Mouse (Mus musculus): ENCODE data around the gene Fip1l1. TPM values are rescaled to one million over a fixed set of nuclear protein-coding genes. Genes with fewer than 3 reads are reported as not detected.

The Fip1l1 gene
- total and polyA plus RNA-seq, 2 experiments from 2014 or later = 47.4 to 66.2 TPM

GRCm38 (mm10) chr5:74536180-74536947 is 1.1 kb downstream of the Fip1l1 start:
- peak overlapping the region; percentile 96 for H3K9ac ChIP-seq (replicated peaks; ENCODE audit: low read length)
- no peaks in the 10 kb centered on the region for H3K9me3 ChIP-seq (ENCODE audit: low read length)
- 0 out of 2 replicates have a peak, but pooled peaks cover 6% of the 10 kb centered on the region for H3K36me3 ChIP-seq (ENCODE audit: insufficient read depth, low read length)
- H3K27me3 ChIP-seq (ENCODE audit: insufficient read depth, low read length) = no peaks in the 10 kb centered on the region
- H3K4me3 ChIP-seq (ENCODE audit: low read length) = peak overlapping the region; percentile 93
- ATAC-seq (no peak), DNase-seq (ENCODE audit: low spot score) (no peak)
- TF ChIP-seq CTCF (IDR thresholded peaks at IDR 0.05; ENCODE audit: low read depth) = no peak
- H3K27ac ChIP-seq = peak overlapping the region; percentile 94
- peaks cover 10% of the 10 kb centered on the region for H3K4me1 ChIP-seq (ENCODE audit: insufficient read depth, low read length)
- H3K4me2 ChIP-seq (ENCODE audit: low read depth, low read length) = peak overlapping the region; percentile 74
- 38% methylated on average over 12 of the region's 12 CpGs for WGBS

- H3K36me3 ChIP-seq (ENCODE audit: insufficient read depth, low read length) = peaks cover 37% of the 10 kb centered on the region
- no peak for DNase-seq (ENCODE audit: low spot score)
Observed at GRCm38 (mm10) chr5:74545606-74546005, 10.4 kb downstream of the Fip1l1 start.

GRCm38 (mm10) chr5:74549566-74549965 is 14.3 kb downstream of the Fip1l1 start:
- Histone ChIP-seq H3K9ac (replicated peaks; ENCODE audit: low read length) (no peak overlapping the region), H3K4me2 (ENCODE audit: low read depth, low read length) (no peak overlapping the region), H3K4me1 (ENCODE audit: insufficient read depth, low read length) (no peaks in the 10 kb centered on the region), H3K27ac (no peak overlapping the region), H3K36me3 (ENCODE audit: insufficient read depth, low read length) (peaks cover 36% of the 10 kb centered on the region), H3K27me3 (ENCODE audit: insufficient read depth, low read length) (no peaks in the 10 kb centered on the region), H3K4me3 (ENCODE audit: low read length) (no peak overlapping the region), H3K9me3 (ENCODE audit: low read length) (no peaks in the 10 kb centered on the region)
- WGBS = 64% methylated on average over 8 of the region's 8 CpGs
- DNase-seq (ENCODE audit: low spot score) (no peak), ATAC-seq (no peak)
- TF ChIP-seq CTCF (IDR thresholded peaks at IDR 0.05; ENCODE audit: low read depth) = no peak

More at GRCm38 (mm10) chr5:74545606-74546005, 10.4 kb downstream of the Fip1l1 start:
- Histone ChIP-seq H3K9ac (replicated peaks; ENCODE audit: low read length) (no peak overlapping the region), H3K27me3 (ENCODE audit: insufficient read depth, low read length) (no peaks in the 10 kb centered on the region), H3K4me1 (ENCODE audit: insufficient read depth, low read length) (no peaks in the 10 kb centered on the region), H3K4me3 (ENCODE audit: low read length) (no peak overlapping the region), H3K27ac (no peak overlapping the region), H3K4me2 (ENCODE audit: low read depth, low read length) (no peak overlapping the region), H3K9me3 (ENCODE audit: low read length) (no peaks in the 10 kb centered on the region)
- WGBS = 92% methylated on average over 4 of the region's 4 CpGs
- ATAC-seq = no peak
- TF ChIP-seq CTCF (IDR thresholded peaks at IDR 0.05; ENCODE audit: low read depth) = no peak

- TF ChIP-seq CTCF (IDR thresholded peaks at IDR 0.05; ENCODE audit: low read depth) = no peak
- Histone ChIP-seq H3K4me2 (ENCODE audit: low read depth, low read length) (no peak overlapping the region), H3K9ac (replicated peaks; ENCODE audit: low read length) (no peak overlapping the region)
Observed at GRCm38 (mm10) chr5:74561151-74561550, 25.9 kb downstream of the Fip1l1 start.

GRCm38 (mm10) chr5:74571767-74572166 is 36.5 kb downstream of the Fip1l1 start:
- no peak overlapping the region for H3K4me3 ChIP-seq (ENCODE audit: low read length)
- no peaks in the 10 kb centered on the region for H3K4me1 ChIP-seq (ENCODE audit: insufficient read depth, low read length)
- no peak overlapping the region for H3K9ac ChIP-seq (replicated peaks; ENCODE audit: low read length)
- TF ChIP-seq CTCF (IDR thresholded peaks at IDR 0.05; ENCODE audit: low read depth) = no peak
- peaks cover 13% of the 10 kb centered on the region; the same call in 1 of the 2 replicates for H3K36me3 ChIP-seq (ENCODE audit: insufficient read depth, low read length)
- no peak overlapping the region for H3K27ac ChIP-seq
- no peak overlapping the region for H3K4me2 ChIP-seq (ENCODE audit: low read depth, low read length)
- no peak for DNase-seq (ENCODE audit: low spot score)
- no peak for ATAC-seq
- H3K27me3 ChIP-seq (ENCODE audit: insufficient read depth, low read length) = no peaks in the 10 kb centered on the region
- WGBS = 92% methylated on average over 6 of the region's 6 CpGs
- no peaks in the 10 kb centered on the region for H3K9me3 ChIP-seq (ENCODE audit: low read length)

More at GRCm38 (mm10) chr5:74561151-74561550, 25.9 kb downstream of the Fip1l1 start:
- 94% methylated on average over 1 of the region's 1 CpGs for WGBS
- H3K4me3 ChIP-seq (ENCODE audit: low read length) = no peak overlapping the region
- ATAC-seq = no peak
- H3K4me1 ChIP-seq (ENCODE audit: insufficient read depth, low read length) = no peaks in the 10 kb centered on the region
- H3K36me3 ChIP-seq (ENCODE audit: insufficient read depth, low read length) = peaks cover 23% of the 10 kb centered on the region
- H3K9me3 ChIP-seq (ENCODE audit: low read length) = no peaks in the 10 kb centered on the region
- no peak for DNase-seq (ENCODE audit: low spot score)
- H3K27me3 ChIP-seq (ENCODE audit: insufficient read depth, low read length) = no peaks in the 10 kb centered on the region
- no peak overlapping the region for H3K27ac ChIP-seq

- DNase-seq (ENCODE audit: low spot score) (no peak), ATAC-seq (no peak)
- Histone ChIP-seq H3K4me1 (ENCODE audit: insufficient read depth, low read length) (no peaks in the 10 kb centered on the region), H3K4me2 (ENCODE audit: low read depth, low read length) (no peak overlapping the region), H3K9ac (replicated peaks; ENCODE audit: low read length) (no peak overlapping the region), H3K27ac (no peak overlapping the region), H3K27me3 (ENCODE audit: insufficient read depth, low read length) (no peaks in the 10 kb centered on the region), H3K36me3 (ENCODE audit: insufficient read depth, low read length) (peaks cover 35% of the 10 kb centered on the region; the same call in 1 of the 2 replicates), H3K4me3 (ENCODE audit: low read length) (no peak overlapping the region), H3K9me3 (ENCODE audit: low read length) (no peaks in the 10 kb centered on the region)
- no peak for TF ChIP-seq CTCF (IDR thresholded peaks at IDR 0.05; ENCODE audit: low read depth)
- 96% methylated on average over 7 of the region's 7 CpGs for WGBS
Observed at GRCm38 (mm10) chr5:74589133-74589532, 53.9 kb downstream of the Fip1l1 start.

GRCm38 (mm10) chr5:74591413-74591812 is 56.2 kb downstream of the Fip1l1 start:
- WGBS = 97% methylated on average over 5 of the region's 5 CpGs
- no peak overlapping the region for H3K27ac ChIP-seq
- H3K36me3 ChIP-seq (ENCODE audit: insufficient read depth, low read length) = peaks cover 40% of the 10 kb centered on the region; the same call in 1 of the 2 replicates
- H3K27me3 ChIP-seq (ENCODE audit: insufficient read depth, low read length) = no peaks in the 10 kb centered on the region
- TF ChIP-seq CTCF (IDR thresholded peaks at IDR 0.05; ENCODE audit: low read depth) = peak; percentile 57
- ATAC-seq (no peak), DNase-seq (ENCODE audit: low spot score) (peak; percentile 36)
- H3K9ac ChIP-seq (replicated peaks; ENCODE audit: low read length) = no peak overlapping the region
- H3K4me1 ChIP-seq (ENCODE audit: insufficient read depth, low read length) = no peaks in the 10 kb centered on the region
- no peak overlapping the region for H3K4me3 ChIP-seq (ENCODE audit: low read length)
- H3K9me3 ChIP-seq (ENCODE audit: low read length) = no peaks in the 10 kb centered on the region
- no peak overlapping the region for H3K4me2 ChIP-seq (ENCODE audit: low read depth, low read length)
